Mouse (Mus musculus) limb, embryonic 11.5 days (tissue): ENCODE results near the gene Palm2. TPM values are rescaled to one million over a fixed set of nuclear protein-coding genes. Genes with fewer than 3 reads are reported as not detected.

Source experiments
- ATAC-seq: fragments of 200-750 bp; cut with Nextera tagmentation; 2 replicates; pipeline ENCODE4 v1.8.0; 2017; ENCODE audit warnings: low read depth; ENCODE audit not compliant: insufficient number of reproducible peaks, low FRiP score, low TSS enrichment
- DNase-seq: peaks from one replicate; pipeline ENCODE4 v3.0.0-alpha.2; 2015; ENCODE audit warnings: low spot score
- H3K27ac ChIP-seq: fragments of 300-500 bp; sonication (generic); replicated peaks from 2 replicates; pipeline ENCODE4 v1.5.1; 2014; ENCODE audit warnings: low read depth, mild to moderate bottlenecking, low read length
- H3K27me3 ChIP-seq: fragments of 300-500 bp; sonication (generic); 2 replicates; pipeline ENCODE4 v1.6.1; 2014; ENCODE audit warnings: mild to moderate bottlenecking, low read length, mixed read lengths; ENCODE audit not compliant: control insufficient read depth, insufficient read depth
- H3K36me3 ChIP-seq: fragments of 300-500 bp; sonication (generic); 2 replicates; pipeline ENCODE4 v1.6.1; 2014; ENCODE audit warnings: mild to moderate bottlenecking, low read length, moderate library complexity, mixed read lengths; ENCODE audit not compliant: control insufficient read depth, insufficient read depth
- H3K4me1 ChIP-seq: fragments of 300-500 bp; sonication (generic); 2 replicates; pipeline ENCODE4 v1.6.1; 2014; ENCODE audit warnings: low read length, mixed read lengths; ENCODE audit not compliant: control insufficient read depth, insufficient read depth
- H3K4me2 ChIP-seq: fragments of 300-500 bp; sonication (generic); 2 replicates; pipeline ENCODE4 v1.6.1; 2014; ENCODE audit warnings: low read depth, mild to moderate bottlenecking, moderate library complexity; ENCODE audit not compliant: severe bottlenecking
- H3K4me3 ChIP-seq: fragments of 300-500 bp; sonication (generic); 2 replicates; pipeline ENCODE4 v1.5.1; 2014; ENCODE audit warnings: low read depth, low read length
- H3K9ac ChIP-seq: fragments of 300-500 bp; sonication (generic); 2 replicates; pipeline ENCODE4 v1.6.1; 2014; ENCODE audit warnings: mild to moderate bottlenecking, low read length
- H3K9me3 ChIP-seq: fragments of 300-500 bp; sonication (generic); 2 replicates; pipeline ENCODE4 v1.6.1; 2016; ENCODE audit warnings: low read length; ENCODE audit not compliant: control insufficient read depth
- WGBS: fragments of 180-500 bp; shearing (Covaris S2); extraction: QIAGEN DNeasy Blood & Tissue Kit; methylation state at CpG from one replicate; pipeline ENCODE4 v1.1.7; 2014; 5-methylcytosine and 5-hydroxymethylcytosine counted together
- polyA plus RNA-seq: library from polyadenylated mRNA; unstranded; fragments of >200 nt; fragmentation: Nextera tagmentation; extraction: Ambion mirVana; gene quantifications from 2 replicates; pipeline ENCODE4 v1.2.1, GENCODE M21; 2014

Gene Palm2
- polyA plus RNA-seq, 1 experiment from 2014 or later: 4.1 TPM

DNA sequence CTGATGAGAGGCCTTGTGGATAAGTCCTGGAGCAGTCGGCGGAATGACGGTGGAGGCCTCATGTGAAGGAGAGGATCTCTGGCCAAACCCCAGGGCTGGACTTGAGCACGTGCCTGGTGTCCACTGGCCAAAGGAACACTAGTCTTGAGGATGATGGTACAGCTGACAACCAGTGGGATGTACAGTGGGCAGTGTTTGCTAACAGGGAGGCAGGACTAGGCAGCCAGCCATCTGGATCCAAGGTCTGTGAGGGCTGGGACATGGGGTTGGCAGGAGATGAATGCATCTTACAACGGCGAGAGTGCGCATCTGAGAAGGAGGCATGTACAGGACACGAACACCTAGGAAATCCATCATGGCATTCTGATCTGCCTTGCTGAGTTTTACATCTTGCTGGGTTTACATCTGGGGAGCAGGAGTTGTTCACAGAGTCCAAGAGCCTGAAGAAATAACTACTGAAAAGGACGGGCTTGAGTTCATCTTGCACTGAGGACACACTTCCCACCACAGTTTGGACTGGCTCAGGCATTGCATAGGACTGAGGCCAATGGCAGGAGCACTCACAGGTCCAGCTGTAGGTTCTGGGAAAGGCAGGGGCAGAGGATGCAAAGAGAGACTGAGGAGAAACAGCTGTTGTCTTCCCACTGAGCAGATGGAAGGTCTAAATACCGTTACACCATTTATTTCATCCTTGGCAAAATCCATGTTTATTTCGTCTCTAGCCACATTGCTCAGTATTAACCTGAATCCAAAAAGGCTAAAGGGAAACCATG lies 166.8 kb downstream of the Palm2 start:
- Histone ChIP-seq H3K36me3 (no peaks in the 10 kb centered on the region), H3K27me3 (no peaks in the 10 kb centered on the region), H3K4me3 (no peak overlapping the region), H3K4me1 (no peaks in the 10 kb centered on the region), H3K27ac (no peak overlapping the region), H3K4me2 (no peak overlapping the region), H3K9ac (no peak overlapping the region), H3K9me3 (no peaks in the 10 kb centered on the region)
- DNase-seq (no peak), ATAC-seq (no peak)
- 96% methylated on average over 11 of the region's 11 CpGs for WGBS

DNA sequence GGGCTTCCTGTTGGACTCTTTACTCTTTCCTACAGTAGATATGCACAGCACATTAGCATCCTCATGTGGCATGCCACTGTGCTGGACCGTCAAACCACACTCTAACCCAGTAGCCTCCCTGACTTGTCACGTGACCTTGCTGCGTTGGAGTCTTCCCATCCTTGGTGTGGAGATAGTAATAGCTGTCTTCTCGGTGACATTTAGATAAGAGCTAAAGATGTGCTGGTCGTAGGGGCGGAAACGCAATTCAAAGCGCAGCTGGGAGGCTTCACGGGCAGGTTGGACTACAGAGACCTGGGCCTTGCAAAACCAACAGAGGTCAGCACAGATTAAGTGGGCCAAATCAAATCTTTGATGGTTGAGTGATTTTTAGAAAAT lies 167.4 kb downstream of the Palm2 start:
- no peaks in the 10 kb centered on the region for H3K27me3 ChIP-seq
- H3K4me3 ChIP-seq: no peak overlapping the region
- ATAC-seq (no peak), DNase-seq (no peak)
- H3K9ac ChIP-seq: no peak overlapping the region
- WGBS: 79% methylated on average over 9 of the region's 9 CpGs
- H3K4me2 ChIP-seq: no peak overlapping the region
- H3K9me3 ChIP-seq: no peaks in the 10 kb centered on the region
- H3K27ac ChIP-seq: no peak overlapping the region
- H3K36me3 ChIP-seq: no peaks in the 10 kb centered on the region
- H3K4me1 ChIP-seq: no peaks in the 10 kb centered on the region; the same call in 1 of the 2 replicates

DNA sequence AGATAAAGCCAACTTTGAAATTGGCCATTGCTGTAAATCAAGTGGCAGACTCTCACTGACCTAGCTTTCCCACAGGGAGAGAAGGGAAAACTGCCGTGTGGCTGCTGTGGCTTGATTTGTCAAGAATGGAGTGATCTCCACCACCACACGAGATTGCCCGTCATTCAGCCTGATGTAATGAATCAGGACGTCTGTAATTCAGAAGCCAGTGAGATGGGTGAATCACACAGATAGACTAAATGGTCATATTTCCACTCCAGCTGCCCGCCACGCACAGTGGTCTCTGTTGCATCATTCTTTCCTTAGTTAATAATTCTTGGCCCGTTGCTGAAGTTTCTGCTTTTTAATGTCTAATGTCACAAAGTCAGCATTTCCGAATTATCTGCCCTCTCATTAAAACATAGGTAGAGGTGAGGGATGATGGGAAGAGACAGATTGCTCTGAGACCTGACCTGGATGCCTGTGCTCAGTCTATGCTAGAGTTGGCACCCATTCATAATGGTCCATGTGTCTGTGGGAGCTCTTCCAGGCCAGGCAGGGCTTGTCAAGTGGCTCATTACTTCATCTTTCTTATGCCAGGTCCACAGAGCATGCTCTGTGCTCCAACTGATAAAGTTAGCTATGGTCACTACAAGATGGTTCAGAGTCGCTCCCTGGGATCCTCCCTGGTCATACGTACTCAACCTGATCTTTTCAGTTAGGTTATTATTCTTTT lies 168.0 kb downstream of the Palm2 start:
- no peak for ATAC-seq
- Histone ChIP-seq H3K4me1 (peaks cover 4% of the 10 kb centered on the region; the same call in 1 of the 2 replicates), H3K9ac (no peak overlapping the region), H3K36me3 (no peaks in the 10 kb centered on the region), H3K27ac (no peak overlapping the region), H3K4me3 (no peak overlapping the region), H3K9me3 (no peaks in the 10 kb centered on the region), H3K27me3 (no peaks in the 10 kb centered on the region), H3K4me2 (no peak overlapping the region)
- WGBS: 80% methylated on average over 10 of the region's 10 CpGs
- DNase-seq: no peak

DNA sequence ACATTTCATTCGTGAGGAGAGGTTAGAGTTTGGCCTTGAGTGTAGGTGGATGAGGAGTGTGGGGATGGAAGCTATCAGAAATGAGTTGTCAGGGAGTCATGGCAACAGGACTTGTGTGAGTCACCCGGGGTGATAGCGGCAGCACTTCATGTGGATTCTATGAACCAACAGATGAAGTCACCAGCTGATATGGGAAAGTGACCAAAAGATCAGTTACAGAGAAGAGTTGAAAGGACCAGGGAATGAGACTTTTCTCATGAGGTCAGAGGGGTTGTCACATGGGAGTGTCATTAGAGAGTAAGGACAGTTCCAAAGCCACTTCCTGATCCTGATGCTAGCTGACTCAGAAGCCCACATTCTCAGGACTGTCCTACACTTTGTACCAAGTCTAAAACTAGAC lies 172.2 kb downstream of the Palm2 start:
- Histone ChIP-seq H3K4me3 (no peak overlapping the region), H3K9me3 (no peaks in the 10 kb centered on the region), H3K27me3 (no peaks in the 10 kb centered on the region), H3K27ac (no peak overlapping the region), H3K9ac (no peak overlapping the region), H3K36me3 (no peaks in the 10 kb centered on the region), H3K4me2 (no peak overlapping the region), H3K4me1 (peaks cover 20% of the 10 kb centered on the region)
- ATAC-seq (no peak), DNase-seq (no peak)
- WGBS: 88% methylated on average over 3 of the region's 3 CpGs

DNA sequence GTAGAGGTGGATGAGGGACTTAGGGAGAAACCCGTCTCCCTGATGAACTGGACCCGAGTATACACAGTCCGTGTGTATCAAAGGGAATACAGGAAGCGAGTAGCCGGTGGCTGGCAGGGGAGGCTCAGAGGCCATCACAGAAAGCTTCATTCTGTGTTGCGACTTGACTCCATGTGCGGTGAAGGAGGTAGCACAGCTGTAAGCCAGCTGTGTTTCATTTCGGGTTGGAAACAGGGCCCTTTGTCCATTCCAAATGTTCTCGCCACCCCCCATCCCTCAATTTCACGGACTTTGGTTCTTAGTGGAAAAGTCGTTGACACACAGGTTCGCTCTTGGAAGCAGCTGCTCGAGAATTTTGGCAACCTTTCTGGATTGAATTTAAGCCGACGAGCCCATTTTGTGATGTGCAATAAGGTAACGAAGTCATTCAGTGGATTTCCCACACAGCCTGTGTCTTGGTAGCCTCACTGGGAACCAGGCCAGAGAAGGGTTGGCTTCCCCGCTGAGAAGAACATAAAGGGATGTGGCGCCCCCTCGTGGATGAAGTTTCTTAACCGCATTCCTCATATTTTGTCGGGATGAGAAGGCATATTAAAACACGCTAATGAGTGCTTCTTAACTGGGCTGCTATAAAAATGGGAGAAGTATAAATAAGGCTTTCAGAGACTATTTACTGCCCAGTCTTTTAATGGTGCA lies 173.3 kb downstream of the Palm2 start:
- Histone ChIP-seq H3K4me2 (0 out of 2 replicates have a peak overlapping the region, but pooled peaks have one; percentile 7), H3K4me3 (no peak overlapping the region), H3K27ac (peak overlapping the region; percentile 64), H3K9ac (0 out of 2 replicates have a peak overlapping the region, but pooled peaks have one; percentile 13), H3K9me3 (no peaks in the 10 kb centered on the region), H3K36me3 (no peaks in the 10 kb centered on the region), H3K27me3 (no peaks in the 10 kb centered on the region), H3K4me1 (peaks cover 24% of the 10 kb centered on the region)
- ATAC-seq: peak; percentile 59; the same call in 1 of the 2 replicates
- DNase-seq: peak; percentile 95
- 28% methylated on average over 22 of the region's 22 CpGs for WGBS

DNA sequence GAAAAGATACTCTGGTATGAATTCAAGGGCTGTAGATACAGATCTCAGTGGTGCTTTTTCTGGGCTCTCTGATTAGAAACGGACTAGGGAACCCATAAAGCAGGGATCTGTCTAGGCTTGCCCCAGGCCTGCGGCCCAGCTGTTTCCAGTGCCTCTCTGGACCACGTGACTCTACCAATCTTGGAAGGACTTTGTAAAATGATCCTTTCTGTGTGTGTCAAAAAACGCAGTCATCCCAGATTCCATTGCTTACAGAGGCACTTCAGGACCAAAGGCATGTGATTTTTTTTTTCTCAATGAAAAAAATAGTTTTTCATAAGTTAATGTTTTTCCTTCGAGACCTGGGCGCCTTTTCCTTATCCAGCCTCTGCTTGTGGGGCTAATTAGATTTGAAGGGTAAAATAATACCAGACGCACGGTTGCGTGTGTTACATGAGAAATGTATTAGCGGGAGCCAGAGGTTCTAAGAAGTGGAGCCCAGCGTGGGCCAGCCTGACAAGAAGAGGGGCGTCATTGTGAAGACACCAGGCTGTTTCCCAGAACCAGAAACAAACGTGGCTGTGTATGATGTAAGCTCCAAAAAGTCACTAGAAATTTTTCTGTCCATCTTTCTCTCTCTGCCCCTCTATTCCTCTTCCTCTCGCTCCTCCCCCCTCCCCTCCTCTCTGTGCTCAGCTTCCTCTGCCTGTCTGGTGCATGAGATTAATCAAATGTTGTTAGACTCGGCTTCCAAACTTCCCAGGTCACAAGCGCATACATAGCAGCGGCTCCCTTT lies 177.4 kb downstream of the Palm2 start:
- H3K9me3 ChIP-seq: no peaks in the 10 kb centered on the region
- whole genome bisulfite sequencing: 12% methylated on average over 17 of the region's 17 CpGs
- peak; percentile 75 for ATAC-seq
- H3K9ac ChIP-seq: peak overlapping the region; percentile 30; the same call in 1 of the 2 replicates
- H3K36me3 ChIP-seq: no peaks in the 10 kb centered on the region
- no peaks in the 10 kb centered on the region for H3K27me3 ChIP-seq
- peak overlapping the region; percentile 35 for H3K4me2 ChIP-seq
- H3K27ac ChIP-seq: peak overlapping the region; percentile 76
- DNase-seq: peak; percentile 73
- H3K4me3 ChIP-seq: no peak overlapping the region
- H3K4me1 ChIP-seq: peaks cover 26% of the 10 kb centered on the region

DNA sequence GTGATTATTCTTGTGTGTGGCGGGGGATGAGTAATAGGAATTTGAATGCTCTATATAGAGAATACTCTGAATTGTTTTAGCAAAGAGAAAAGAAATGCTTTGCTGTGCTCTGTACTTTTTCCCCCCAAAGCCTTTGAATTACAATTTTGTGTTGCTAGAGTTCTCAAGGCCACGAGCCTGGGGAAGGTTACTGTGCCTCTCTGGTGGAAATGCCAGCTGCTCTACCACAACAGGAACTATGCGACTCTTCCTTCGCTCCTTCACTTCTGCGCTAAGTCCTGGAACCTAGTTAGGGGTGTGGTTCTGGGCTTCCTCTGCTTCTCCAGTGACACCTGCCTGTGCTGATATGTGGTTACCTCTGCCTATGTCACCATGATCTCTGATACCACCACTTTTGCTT lies 178.7 kb downstream of the Palm2 start:
- H3K9me3 ChIP-seq: no peaks in the 10 kb centered on the region

DNA sequence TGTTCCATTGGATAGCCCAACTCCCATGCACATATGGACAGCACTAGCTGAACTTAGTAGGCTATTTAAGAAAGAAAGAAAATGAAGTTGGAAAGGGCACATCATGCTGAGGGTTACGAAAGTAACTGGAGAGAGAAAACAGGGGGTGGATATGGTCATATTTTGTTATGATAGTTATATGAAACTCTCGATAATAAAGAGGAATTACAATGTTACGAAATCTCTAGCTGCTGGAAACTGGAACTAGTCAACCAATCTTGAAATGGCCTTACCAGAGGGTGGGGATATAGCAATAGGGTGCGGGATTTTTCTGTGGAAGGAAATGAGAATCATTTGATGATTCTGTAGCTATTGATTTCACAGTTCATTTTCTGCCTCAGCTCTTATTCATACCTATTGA lies 180.6 kb downstream of the Palm2 start:
- ATAC-seq (no peak), DNase-seq (no peak)
- no peak overlapping the region for H3K4me2 ChIP-seq
- H3K27me3 ChIP-seq: no peaks in the 10 kb centered on the region
- H3K27ac ChIP-seq: no peak overlapping the region
- peaks cover 20% of the 10 kb centered on the region for H3K4me1 ChIP-seq
- H3K4me3 ChIP-seq: no peak overlapping the region
- WGBS: 98% methylated on average over 4 of the region's 4 CpGs
- H3K9me3 ChIP-seq: no peaks in the 10 kb centered on the region
- H3K36me3 ChIP-seq: no peaks in the 10 kb centered on the region; the same call in 1 of the 2 replicates
- no peak overlapping the region for H3K9ac ChIP-seq

More for the DNA sequence above, 178.7 kb downstream of the Palm2 start:
- no peak for DNase-seq
- H3K9ac ChIP-seq: no peak overlapping the region
- no peak for ATAC-seq
- H3K36me3 ChIP-seq: no peaks in the 10 kb centered on the region
- WGBS: 92% methylated on average over 5 of the region's 5 CpGs
- no peak overlapping the region for H3K4me3 ChIP-seq
- no peak overlapping the region for H3K27ac ChIP-seq
- no peaks in the 10 kb centered on the region for H3K27me3 ChIP-seq
- H3K4me2 ChIP-seq: no peak overlapping the region
- peaks cover 20% of the 10 kb centered on the region for H3K4me1 ChIP-seq
